Mouse (Mus musculus): ENCODE measurements around the gene Gm11214. TPM values are rescaled to one million over a fixed set of nuclear protein-coding genes. Genes with fewer than 3 reads are reported as not detected.

Gene Gm11214
- not detected in 2 replicates for polyA plus RNA-seq (2015; fragmentation: Nextera tagmentation; extraction: Ambion mirVana)

- no peaks in the 10 kb centered on the region for H3K27me3 ChIP-seq
- WGBS: 90% methylated on average over 6 of the region's 6 CpGs
Observed at GRCm38 (mm10) chr4:63663279-63663678, at the start of gene Gm11214. Gm11214 (minus strand) TSS chr4:63663379.

GRCm38 (mm10) chr4:63711886-63712285, 48.7 kb upstream of the Gm11214 start:
- H3K9ac ChIP-seq: no peak overlapping the region
- H3K4me3 ChIP-seq (replicated peaks): no peak overlapping the region
- H3K27me3 ChIP-seq: no peaks in the 10 kb centered on the region
- H3K36me3 ChIP-seq: no peaks in the 10 kb centered on the region
- no peaks in the 10 kb centered on the region for H3K9me3 ChIP-seq (replicated peaks)
- no peak for ATAC-seq (ENCODE audit: insufficient number of reproducible peaks, low FRiP score, low TSS enrichment, low read depth)
- WGBS: 84% methylated on average over 5 of the region's 5 CpGs
- no peak overlapping the region for H3K4me2 ChIP-seq (replicated peaks)
- no peak overlapping the region for H3K27ac ChIP-seq (replicated peaks)
- H3K4me1 ChIP-seq: no peaks in the 10 kb centered on the region

More at GRCm38 (mm10) chr4:63663279-63663678, at the start of gene Gm11214:
- Histone ChIP-seq H3K4me3 (replicated peaks) (no peak within 1 kb of the TSS), H3K4me2 (replicated peaks) (no peak within 1 kb of the TSS), H3K9ac (no peak within 1 kb of the TSS), H3K9me3 (replicated peaks) (no peaks in the 10 kb centered on the region), H3K4me1 (no peaks in the 10 kb centered on the region), H3K36me3 (no peaks in the 10 kb centered on the region), H3K27ac (replicated peaks) (no peak within 1 kb of the TSS)
- no peak for ATAC-seq (ENCODE audit: insufficient number of reproducible peaks, low FRiP score, low TSS enrichment, low read depth)

- H3K27ac ChIP-seq (replicated peaks): no peak overlapping the region
- H3K4me3 ChIP-seq (replicated peaks): no peak overlapping the region
- H3K9ac ChIP-seq: no peak overlapping the region
- no peaks in the 10 kb centered on the region for H3K9me3 ChIP-seq (replicated peaks)
- H3K4me2 ChIP-seq (replicated peaks): no peak overlapping the region
- no peaks in the 10 kb centered on the region for H3K36me3 ChIP-seq
- ATAC-seq (ENCODE audit: insufficient number of reproducible peaks, low FRiP score, low TSS enrichment, low read depth): no peak
- WGBS: 69% methylated on average over 8 of the region's 8 CpGs
- H3K27me3 ChIP-seq: no peaks in the 10 kb centered on the region
- H3K4me1 ChIP-seq: no peaks in the 10 kb centered on the region
Observed at GRCm38 (mm10) chr4:63710431-63711220, 47.4 kb upstream of the Gm11214 start.

- H3K27ac ChIP-seq (replicated peaks): no peak overlapping the region
- H3K4me3 ChIP-seq (replicated peaks): no peak overlapping the region
- no peak overlapping the region for H3K9ac ChIP-seq
- no peaks in the 10 kb centered on the region for H3K27me3 ChIP-seq
- no peak overlapping the region for H3K4me2 ChIP-seq (replicated peaks)
- no peak for ATAC-seq (ENCODE audit: insufficient number of reproducible peaks, low FRiP score, low TSS enrichment, low read depth)
- 68% methylated on average over 1 of the region's 1 CpGs for WGBS
- no peaks in the 10 kb centered on the region for H3K36me3 ChIP-seq
- H3K9me3 ChIP-seq (replicated peaks): no peaks in the 10 kb centered on the region
- no peaks in the 10 kb centered on the region for H3K4me1 ChIP-seq
Observed at GRCm38 (mm10) chr4:63706279-63706971, 43.2 kb upstream of the Gm11214 start.

GRCm38 (mm10) chr4:63704232-63704631, 41.1 kb upstream of the Gm11214 start:
- Histone ChIP-seq H3K9ac (no peak overlapping the region), H3K27ac (replicated peaks) (no peak overlapping the region), H3K4me3 (replicated peaks) (no peak overlapping the region), H3K36me3 (no peaks in the 10 kb centered on the region), H3K27me3 (no peaks in the 10 kb centered on the region), H3K4me1 (no peaks in the 10 kb centered on the region), H3K9me3 (replicated peaks) (no peaks in the 10 kb centered on the region), H3K4me2 (replicated peaks) (no peak overlapping the region)
- ATAC-seq (ENCODE audit: insufficient number of reproducible peaks, low FRiP score, low TSS enrichment, low read depth): no peak
- WGBS: 76% methylated on average over 5 of the region's 5 CpGs

- no peaks in the 10 kb centered on the region for H3K36me3 ChIP-seq
- no peaks in the 10 kb centered on the region for H3K4me1 ChIP-seq
- no peak overlapping the region for H3K27ac ChIP-seq (replicated peaks)
- no peak for ATAC-seq (ENCODE audit: insufficient number of reproducible peaks, low FRiP score, low TSS enrichment, low read depth)
- 93% methylated on average over 2 of the region's 2 CpGs for WGBS
- H3K9ac ChIP-seq: no peak overlapping the region
- no peak overlapping the region for H3K4me3 ChIP-seq (replicated peaks)
- H3K9me3 ChIP-seq (replicated peaks): no peaks in the 10 kb centered on the region
- no peaks in the 10 kb centered on the region for H3K27me3 ChIP-seq
- H3K4me2 ChIP-seq (replicated peaks): no peak overlapping the region
Observed at GRCm38 (mm10) chr4:63703686-63704085, 40.5 kb upstream of the Gm11214 start.

- H3K9ac ChIP-seq: no peak overlapping the region
- no peak overlapping the region for H3K4me2 ChIP-seq (replicated peaks)
- no peak for ATAC-seq (ENCODE audit: insufficient number of reproducible peaks, low FRiP score, low TSS enrichment, low read depth)
- no peaks in the 10 kb centered on the region for H3K27me3 ChIP-seq
- H3K9me3 ChIP-seq (replicated peaks): no peaks in the 10 kb centered on the region
- 53% methylated on average over 4 of the region's 4 CpGs for WGBS
- H3K36me3 ChIP-seq: no peaks in the 10 kb centered on the region
- no peak overlapping the region for H3K4me3 ChIP-seq (replicated peaks)
- no peaks in the 10 kb centered on the region for H3K4me1 ChIP-seq
- H3K27ac ChIP-seq (replicated peaks): no peak overlapping the region
Observed at GRCm38 (mm10) chr4:63702006-63702704, 39.0 kb upstream of the Gm11214 start.

- no peak overlapping the region for H3K4me3 ChIP-seq (replicated peaks)
- no peak overlapping the region for H3K9ac ChIP-seq
- H3K27ac ChIP-seq (replicated peaks): no peak overlapping the region
- no peak overlapping the region for H3K4me2 ChIP-seq (replicated peaks)
- H3K36me3 ChIP-seq: no peaks in the 10 kb centered on the region
- H3K27me3 ChIP-seq: no peaks in the 10 kb centered on the region
- no peak for ATAC-seq (ENCODE audit: insufficient number of reproducible peaks, low FRiP score, low TSS enrichment, low read depth)
- 59% methylated on average over 3 of the region's 3 CpGs for WGBS
- no peaks in the 10 kb centered on the region for H3K4me1 ChIP-seq
- no peaks in the 10 kb centered on the region for H3K9me3 ChIP-seq (replicated peaks)
Observed at GRCm38 (mm10) chr4:63699749-63700148, 36.6 kb upstream of the Gm11214 start.

- no peak overlapping the region for H3K9ac ChIP-seq
- H3K4me2 ChIP-seq (replicated peaks): no peak overlapping the region
- no peak overlapping the region for H3K27ac ChIP-seq (replicated peaks)
- H3K9me3 ChIP-seq (replicated peaks): no peaks in the 10 kb centered on the region
- H3K36me3 ChIP-seq: no peaks in the 10 kb centered on the region
- WGBS: 91% methylated on average over 4 of the region's 4 CpGs
- H3K4me1 ChIP-seq: no peaks in the 10 kb centered on the region
- no peak overlapping the region for H3K4me3 ChIP-seq (replicated peaks)
- H3K27me3 ChIP-seq: no peaks in the 10 kb centered on the region
- ATAC-seq (ENCODE audit: insufficient number of reproducible peaks, low FRiP score, low TSS enrichment, low read depth): no peak
Observed at GRCm38 (mm10) chr4:63696921-63697320, 33.7 kb upstream of the Gm11214 start.

- Histone ChIP-seq H3K27ac (replicated peaks) (no peak overlapping the region), H3K4me3 (replicated peaks) (no peak overlapping the region), H3K36me3 (no peaks in the 10 kb centered on the region), H3K4me2 (replicated peaks) (no peak overlapping the region), H3K9ac (no peak overlapping the region), H3K27me3 (no peaks in the 10 kb centered on the region), H3K9me3 (replicated peaks) (no peaks in the 10 kb centered on the region), H3K4me1 (no peaks in the 10 kb centered on the region)
- ATAC-seq (ENCODE audit: insufficient number of reproducible peaks, low FRiP score, low TSS enrichment, low read depth): no peak
Observed at GRCm38 (mm10) chr4:63692351-63692750, 29.2 kb upstream of the Gm11214 start.

- 72% methylated on average over 8 of the region's 8 CpGs for WGBS
- Histone ChIP-seq H3K4me1 (no peaks in the 10 kb centered on the region), H3K4me3 (replicated peaks) (no peak overlapping the region), H3K9ac (no peak overlapping the region), H3K9me3 (replicated peaks) (no peaks in the 10 kb centered on the region), H3K4me2 (replicated peaks) (no peak overlapping the region), H3K27ac (replicated peaks) (no peak overlapping the region), H3K36me3 (no peaks in the 10 kb centered on the region), H3K27me3 (no peaks in the 10 kb centered on the region)
- no peak for ATAC-seq (ENCODE audit: insufficient number of reproducible peaks, low FRiP score, low TSS enrichment, low read depth)
Observed at GRCm38 (mm10) chr4:63687429-63687828, 24.2 kb upstream of the Gm11214 start.
